Mouse (Mus musculus): Measurements from ENCODE around the gene Mrpl10.

- TF ChIP-seq GATA1 (IDR thresholded peaks at IDR 0.05; ENCODE audit: low read length) (no peak), TAL1 (IDR thresholded peaks at IDR 0.05; ENCODE audit: low read length) (no peak)
Observed at GRCm38 (mm10) chr11:97038881-97039280, 2.5 kb upstream of the Mrpl10 start.
